Mouse (Mus musculus): ENCODE results near the gene Igf1r.

GRCm38 (mm10) chr7:67954591-67955185 is 2.1 kb downstream of the Igf1r start:
- TF ChIP-seq CTCF (IDR thresholded peaks at IDR 0.05; ENCODE audit: extremely low read depth, insufficient read depth, low read length), result no peak
- no peak for TF ChIP-seq POLR2A (IDR thresholded peaks at IDR 0.05; ENCODE audit: extremely low read depth, insufficient read depth, low read length)

Measured in cortical plate, adult 2 months (tissue).